ENCODE assay signal across 10 mouse cellular contexts in genomic region chr5:143395649-143396048, GRCm38 (mm10). TPM values are rescaled to one million over a fixed set of nuclear protein-coding genes. Genes with fewer than 3 reads are reported as not detected.
DNase-seq lines count a peak whose midpoint lies in the region; ATAC-seq and TF ChIP-seq lines count a peak whose summit lies in the region.
"Had no signal": no experiment of that assay in that cellular context is flagged by ENCODE, and none has a peak within 500 bp of the region (broad histone marks: within the 10 kb centered on the region; RNA-seq: fewer than 3 reads in every experiment).

No protein-coding gene starts in this region.

- 73% methylated on average over 2 of the region's 2 CpGs for WGBS in liver, adult 2 months
- WGBS in liver, embryonic 11.5 days, result 32% methylated on average over 2 of the region's 2 CpGs
- 43% methylated on average over 2 of the region's 2 CpGs for WGBS in spleen, adult 2 months

- H3K4me1 ChIP-seq in liver, adult 2 months (ENCODE audit: control insufficient read depth, insufficient read depth, low read length), result peaks cover 16% of the 10 kb centered on the region
- H3K4me1 ChIP-seq in liver, embryonic 11.5 days (replicated peaks; ENCODE audit: control insufficient read depth, insufficient read depth, low read length), result peaks cover 2% of the 10 kb centered on the region
- H3K4me1 ChIP-seq in spleen, adult 2 months (ENCODE audit: control insufficient read depth, insufficient read depth, insufficient read length), result no peaks in the 10 kb centered on the region
- H3K4me1 ChIP-seq: embryonic facial prominence, embryonic 13.5 days; hindbrain, embryonic 15.5 days had no signal

- peak; percentile 59 for DNase-seq in liver, adult 2 months (ENCODE audit: extremely low read depth, low read depth, low spot score)
- DNase-seq in liver, embryonic 11.5 days (ENCODE audit: low spot score), result no peak
- DNase-seq in NIH3T3 (ENCODE audit: low read depth), result peak; percentile 47
- peak; percentile 22 to 41 for DNase-seq in spleen, adult 2 months (ENCODE audit: low read depth in 1 of 2, low spot score in 2 of 2)
- no peak for DNase-seq in layer of hippocampus, adult 18-20 months (ENCODE audit: low spot score in 2 of 2)
- DNase-seq in adrenal gland, postnatal 25 days, result no peak
- no peak for DNase-seq in neural tube, embryonic 10.5 days (ENCODE audit: extremely low spot score, low spot score)

- TF ChIP-seq POLR2A in liver, adult 2 months (IDR thresholded peaks at IDR 0.05; ENCODE audit: extremely low read depth, insufficient read depth, low read length), result no peak
- no peak for TF ChIP-seq POLR2A in spleen, adult 2 months (IDR thresholded peaks at IDR 0.05; ENCODE audit: low read depth, low read length)

- no peaks in the 10 kb centered on the region for H3K9me3 ChIP-seq in liver, embryonic 11.5 days (ENCODE audit: control insufficient read depth, low read length)
- H3K9me3 ChIP-seq: embryonic facial prominence, embryonic 13.5 days; hindbrain, embryonic 15.5 days had no signal

- H3K79me2 ChIP-seq in liver, adult 2 months (ENCODE audit: control insufficient read depth, insufficient read depth, low read length), result no peaks in the 10 kb centered on the region

- no peaks in the 10 kb centered on the region for H3K27me3 ChIP-seq in liver, adult 2 months (ENCODE audit: control insufficient read depth, insufficient read depth, low read length)
- no peaks in the 10 kb centered on the region for H3K27me3 ChIP-seq in liver, embryonic 11.5 days (replicated peaks; ENCODE audit: control insufficient read depth, insufficient read depth, low read length)
- H3K27me3 ChIP-seq in spleen, adult 2 months (ENCODE audit: control insufficient read depth, insufficient read depth, low read length), result no peaks in the 10 kb centered on the region
- H3K27me3 ChIP-seq: embryonic facial prominence, embryonic 13.5 days; hindbrain, embryonic 15.5 days had no signal

- no peak overlapping the region for H3K27ac ChIP-seq in liver, adult 2 months (replicated peaks; ENCODE audit: insufficient read depth, low read depth, low read length)
- H3K27ac ChIP-seq in liver, embryonic 11.5 days (ENCODE audit: low read depth, low read length), result no peak overlapping the region
- H3K27ac ChIP-seq in spleen, adult 2 months (ENCODE audit: insufficient read depth, low read length), result no peak overlapping the region
- H3K27ac ChIP-seq: embryonic facial prominence, embryonic 13.5 days; hindbrain, embryonic 15.5 days had no signal

- no peak overlapping the region for H3K9ac ChIP-seq in liver, adult 2 months (ENCODE audit: low read depth, low read length)
- no peak overlapping the region for H3K9ac ChIP-seq in liver, embryonic 11.5 days (ENCODE audit: low read depth, low read length)
- H3K9ac ChIP-seq: embryonic facial prominence, embryonic 13.5 days; hindbrain, embryonic 15.5 days had no signal

- peak; percentile 69 for TF ChIP-seq CTCF in liver, adult 2 months (IDR thresholded peaks at IDR 0.05; ENCODE audit: low read depth, low read length)
- TF ChIP-seq CTCF in spleen, adult 2 months (IDR thresholded peaks at IDR 0.05; ENCODE audit: extremely low read depth, insufficient read depth, insufficient read length, insufficient replicate concordance), result peak; percentile 56; the same call in 1 of the 2 replicates

- no peaks in the 10 kb centered on the region for H3K36me3 ChIP-seq in liver, adult 2 months (ENCODE audit: control insufficient read depth, insufficient read depth, low read length)
- peaks cover 3% of the 10 kb centered on the region; the same call in 1 of the 2 replicates for H3K36me3 ChIP-seq in liver, embryonic 11.5 days (ENCODE audit: control insufficient read depth, insufficient read depth, low read length)
- H3K36me3 ChIP-seq in spleen, adult 2 months (ENCODE audit: control insufficient read depth, insufficient read depth, low read length), result no peaks in the 10 kb centered on the region
- H3K36me3 ChIP-seq: hindbrain, embryonic 15.5 days had no signal

- no peak overlapping the region for H3K4me2 ChIP-seq in liver, embryonic 11.5 days
- H3K4me2 ChIP-seq: embryonic facial prominence, embryonic 13.5 days; hindbrain, embryonic 15.5 days had no signal

- no peak overlapping the region for H3K4me3 ChIP-seq in liver, adult 2 months (ENCODE audit: insufficient read depth, low read depth, low read length)
- no peak overlapping the region for H3K4me3 ChIP-seq in liver, embryonic 11.5 days (ENCODE audit: low read depth, low read length)
- no peak overlapping the region for H3K4me3 ChIP-seq in spleen, adult 2 months (ENCODE audit: extremely low read depth, insufficient read depth, insufficient read length)
- H3K4me3 ChIP-seq: embryonic facial prominence, embryonic 13.5 days; hindbrain, embryonic 15.5 days had no signal

- ATAC-seq in liver, embryonic 11.5 days (replicated peaks; ENCODE audit: low FRiP score), result no peak; the same call in 1 of the 2 replicates
- ATAC-seq in erythroblast, adult 5-6 weeks (replicated peaks; ENCODE audit: low FRiP score, poor library complexity, severe bottlenecking), result peak; percentile 72

RNA-seq across cellular contexts. Expression of gene Kdelr2, which starts 8.0 kb away (rescaled TPM):
- total RNA-seq in liver, adult 2 months (2014; rRNA removed), result 130 and 145 TPM in 2 replicates
- polyA plus RNA-seq in liver, adult 2 months (2012; rRNA removed), result 114 and 122 TPM in 2 replicates
- 233 and 236 TPM in 2 replicates for polyA plus RNA-seq in liver, embryonic 11.5 days (2014; fragmentation: Nextera tagmentation; extraction: Ambion mirVana)
- total RNA-seq in erythroblast, adult 5-6 weeks (2015; ENCODE audit: low replicate concordance), result 17.6 and 19.6 TPM in 2 replicates
- 15.5 and 29.2 TPM in 2 replicates for total RNA-seq in erythroblast, adult 5-6 weeks (2017; ENCODE audit: low replicate concordance)
- 45.1 and 63.8 TPM in 2 replicates for polyA plus RNA-seq in spleen, adult 2 months (2012; rRNA removed)
- 10 to 100 TPM; 35.3 to 38.9 TPM for total RNA-seq in layer of hippocampus, adult 18-20 months (2021)
- total RNA-seq in adrenal gland, postnatal 25 days (2021), result 91.4 and 91.9 TPM in 2 replicates

RNA-seq across cellular contexts. Expression of gene Grid2ip, which starts 38.5 kb away (rescaled TPM):
- total RNA-seq in liver, adult 2 months (2014; rRNA removed), result not detected in 2 replicates
- polyA plus RNA-seq in liver, adult 2 months (2012; rRNA removed), result 0.13 TPM in 1 of 2 replicates, not detected in the other
- polyA plus RNA-seq in liver, embryonic 11.5 days (2014; fragmentation: Nextera tagmentation; extraction: Ambion mirVana), result 0.12 and 0.31 TPM in 2 replicates
- total RNA-seq in erythroblast, adult 5-6 weeks (2015; ENCODE audit: low replicate concordance), result 0.58 TPM in 1 of 2 replicates, not detected in the other
- not detected in 2 replicates for total RNA-seq in erythroblast, adult 5-6 weeks (2017; ENCODE audit: low replicate concordance)
- polyA plus RNA-seq in spleen, adult 2 months (2012; rRNA removed), result not detected in 2 replicates
- 1 to 10 TPM; 1.5 to 2.0 TPM for total RNA-seq in layer of hippocampus, adult 18-20 months (2021)
- total RNA-seq in adrenal gland, postnatal 25 days (2021), result 0.73 and 0.95 TPM in 2 replicates

Comparison
In these comparisons a context has a peak if more than half of its experiments do, and no peak if none do; other contexts are left out.
1. DNase-seq: peak in liver, adult 2 months (single experiment), NIH3T3 (single experiment) and spleen, adult 2 months (2 of 2); none in liver, embryonic 11.5 days (single experiment), layer of hippocampus, adult 18-20 months (0 of 2), adrenal gland, postnatal 25 days (single experiment) and neural tube, embryonic 10.5 days (single experiment).